Mouse (Mus musculus) monocyte, adult 5-6 weeks (primary cell): ENCODE data around the gene Myl4. TPM values are rescaled to one million over a fixed set of nuclear protein-coding genes. Genes with fewer than 3 reads are reported as not detected.
"Not testable (repeated sequence)": the region's sequence is repeated elsewhere in the genome, so short reads cannot be mapped to it uniquely, and the experiment has no call there.

Experiments used
- ATAC-seq: fragments of 153-309, 156-312 bp; replicated peaks from 2 replicates; pipeline ENCODE4 v1.8.0; 2017; ENCODE audit warnings: mild to moderate bottlenecking; ENCODE audit not compliant: low TSS enrichment, insufficient number of reproducible peaks, severe bottlenecking, poor library complexity, low FRiP score
- total RNA-seq: library from RNA; stranded (forward); fragments of 200-1000, 200-491, 200-594 nt; gene quantifications from 3 replicates; pipeline ENCODE4 v1.2.3, GENCODE M21; 2017

The Myl4 gene
- total RNA-seq, 1 experiment from 2014 or later, result 11.6 TPM

GRCm38 (mm10) chr11:104567736-104568135, 17.3 kb downstream of the Myl4 start:
- no peak for ATAC-seq

GRCm38 (mm10) chr11:104568326-104568725, 17.9 kb downstream of the Myl4 start:
- no peak for ATAC-seq

DNA sequence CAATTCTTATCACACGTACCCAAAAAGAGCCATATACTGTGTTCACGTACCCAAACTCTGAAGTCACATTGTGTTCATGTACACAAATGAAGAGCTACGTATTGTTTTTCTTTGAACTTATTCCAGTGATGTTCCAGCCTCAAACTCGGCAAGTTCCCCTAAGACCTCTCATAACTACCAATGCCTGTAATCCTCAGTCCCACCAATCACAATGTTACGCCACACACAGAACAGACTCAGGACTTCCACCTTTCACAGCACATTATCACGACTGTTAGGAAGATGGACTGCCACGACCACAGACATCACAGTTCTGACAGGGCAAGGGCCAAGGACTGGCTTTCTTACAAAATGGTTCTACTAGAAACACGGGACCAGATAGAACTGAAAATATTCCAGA, 20.1 kb downstream of the Myl4 start:
- not testable (repeated sequence) for ATAC-seq

DNA sequence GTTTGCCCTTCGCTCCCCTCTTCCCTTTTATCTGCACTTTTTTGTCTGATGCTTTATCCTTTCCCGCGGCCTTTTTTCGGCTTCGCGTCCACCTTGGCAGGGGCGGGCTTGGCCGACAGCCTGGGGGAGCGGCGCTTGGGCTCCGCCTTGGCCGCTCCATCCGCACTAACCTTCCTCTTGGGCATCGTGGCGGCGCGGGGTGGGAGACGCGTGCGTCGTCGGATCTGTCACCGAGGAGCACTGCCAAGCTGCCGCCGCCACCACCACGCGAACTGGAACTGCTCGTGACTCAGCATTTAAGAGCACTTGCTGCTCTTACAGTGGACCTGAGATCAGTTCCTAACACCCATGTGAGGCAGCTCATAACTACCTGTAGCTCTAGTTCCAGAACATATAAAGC, 20.9 kb downstream of the Myl4 start:
- not testable (repeated sequence) for ATAC-seq

GRCm38 (mm10) chr11:104572091-104572490, 21.6 kb downstream of the Myl4 start:
- no peak for ATAC-seq

DNA sequence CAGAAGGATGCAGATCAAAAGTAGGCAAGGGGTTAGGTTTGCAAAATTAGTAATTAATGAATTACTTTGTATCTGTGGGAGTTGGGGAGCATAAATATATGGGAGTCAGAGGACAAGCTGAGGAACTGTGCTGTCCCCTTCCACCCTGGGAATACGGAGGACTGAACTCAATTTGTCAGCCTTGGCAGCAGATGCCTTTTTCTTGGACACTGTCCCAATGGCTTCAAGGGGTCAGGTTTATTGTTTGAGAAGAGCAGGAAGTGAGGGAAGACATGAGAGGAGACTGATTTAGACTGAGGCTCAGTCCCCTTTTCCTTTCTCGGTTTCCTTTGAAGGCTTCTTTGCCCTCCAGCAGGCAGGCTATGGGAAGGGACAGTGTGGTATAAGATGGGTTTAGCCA, 22.1 kb downstream of the Myl4 start:
- no peak for ATAC-seq

DNA sequence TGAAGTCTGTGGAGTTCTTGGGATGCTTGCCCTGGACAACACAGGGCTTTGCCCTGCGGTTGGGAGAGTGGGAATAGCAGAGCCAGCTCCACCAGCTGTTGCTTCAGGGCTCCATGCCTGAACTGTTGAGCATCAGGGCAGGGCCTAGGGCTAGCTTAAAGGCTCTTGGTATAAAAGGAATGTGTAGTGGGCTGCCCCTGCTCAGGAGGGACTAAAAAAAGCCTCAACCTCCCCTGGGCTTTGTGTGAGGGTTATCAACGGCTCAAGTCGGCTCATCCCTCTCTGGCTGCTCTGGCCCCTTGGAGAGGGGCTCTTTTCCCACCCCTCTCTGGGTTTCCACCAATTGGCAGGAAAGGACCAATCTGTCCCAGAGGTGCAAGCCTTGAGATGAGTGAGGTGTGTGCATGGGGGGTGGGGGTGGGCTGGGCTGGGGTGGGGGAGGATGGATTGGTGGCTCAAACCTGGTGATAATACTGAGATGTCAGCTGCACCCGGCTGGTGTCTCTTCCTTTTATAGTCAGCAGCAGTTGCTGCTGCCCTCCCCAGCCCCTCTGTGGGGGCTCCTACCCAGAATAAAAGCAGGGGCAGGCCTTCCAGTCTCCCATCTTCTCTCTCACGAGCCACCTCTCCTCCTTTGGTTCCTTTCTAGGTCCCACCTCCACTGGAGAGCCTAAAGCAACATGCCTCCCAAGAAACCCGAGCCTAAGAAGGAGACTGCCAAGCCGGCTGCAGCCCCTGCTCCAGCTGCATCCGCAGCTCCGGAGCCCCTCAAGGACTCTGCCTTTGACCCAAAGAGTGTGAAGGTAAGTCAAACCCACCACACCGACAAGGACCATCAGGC, 26.5 kb downstream of the Myl4 start:
- ATAC-seq, result no peak

DNA sequence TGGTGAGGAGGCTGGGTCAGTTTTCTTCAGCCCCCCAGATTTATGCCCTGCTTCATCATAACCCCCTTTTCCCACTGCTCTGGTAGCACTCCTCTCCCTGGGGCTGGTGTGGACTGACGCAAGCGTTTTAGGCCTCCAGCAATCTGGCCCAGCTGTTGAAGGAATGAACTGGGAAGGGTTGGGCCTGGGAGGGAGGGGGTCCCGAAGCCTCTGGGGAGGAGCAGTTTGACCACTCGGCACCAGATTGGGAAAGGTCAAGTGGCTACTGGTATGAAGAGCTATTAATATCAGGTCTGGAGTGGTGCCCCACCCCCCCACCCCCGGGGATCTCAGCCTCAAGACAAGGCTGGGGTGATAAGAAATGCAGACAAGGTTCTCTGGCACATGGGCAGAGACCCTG, 27.6 kb downstream of the Myl4 start:
- ATAC-seq, result no peak

DNA sequence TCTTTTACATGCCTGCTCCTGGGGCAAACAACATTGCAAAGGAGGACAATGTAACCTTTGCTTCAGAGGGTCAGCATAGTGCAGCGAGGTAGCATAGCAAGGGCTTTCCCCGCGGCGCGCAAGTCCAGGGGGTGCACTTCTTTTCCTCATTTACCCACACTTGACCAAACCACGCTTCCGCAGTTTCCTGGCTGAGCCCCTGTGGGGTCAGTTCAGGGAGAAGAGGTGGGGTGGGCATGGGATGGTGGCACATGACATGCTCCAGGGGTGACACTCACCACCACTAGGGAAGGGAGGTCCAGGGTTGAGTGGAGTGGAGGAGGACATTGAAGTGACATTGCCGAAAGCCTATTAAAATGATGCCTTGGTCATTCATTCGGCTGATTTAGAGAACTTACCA, 28.6 kb downstream of the Myl4 start:
- ATAC-seq, result no peak

DNA sequence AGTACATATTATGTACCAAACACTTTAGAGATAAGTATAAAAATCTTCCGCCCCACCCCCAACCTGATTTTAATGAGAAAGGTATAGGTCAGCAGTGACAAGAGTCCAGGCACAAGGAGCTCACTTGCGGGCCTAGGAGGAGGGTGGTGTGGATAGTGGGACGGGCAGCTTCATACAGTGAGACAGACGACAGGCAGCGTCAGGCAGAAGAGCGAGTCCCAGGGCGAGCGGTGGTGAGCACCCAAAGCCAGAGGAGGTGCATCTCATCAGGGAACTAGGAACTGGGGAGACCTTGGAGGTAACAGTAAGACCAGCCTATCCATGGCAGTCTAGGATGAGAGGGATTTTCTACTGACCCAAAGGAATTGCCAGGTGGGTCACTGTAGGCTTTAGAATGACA, 29.1 kb downstream of the Myl4 start:
- ATAC-seq, result no peak

DNA sequence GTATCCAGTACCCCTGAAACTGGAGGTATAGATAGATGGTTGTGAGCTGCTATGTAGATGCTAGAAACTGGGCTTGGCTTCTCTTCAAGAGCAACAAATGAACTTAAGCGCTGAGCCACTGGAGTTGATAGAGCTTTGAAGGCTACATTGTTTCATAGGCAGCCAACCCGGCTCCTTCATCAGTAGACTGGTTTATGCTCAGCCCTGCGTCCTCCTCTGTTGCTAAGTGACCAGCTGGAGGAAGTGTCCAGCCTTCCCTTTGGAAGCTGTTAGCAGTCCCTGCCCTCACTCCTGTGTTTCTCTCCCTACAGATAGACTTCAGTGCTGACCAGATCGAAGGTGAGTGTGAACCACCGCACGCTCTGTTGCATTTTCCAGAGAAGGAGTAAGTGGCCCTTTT, 29.6 kb downstream of the Myl4 start:
- no peak for ATAC-seq

- ATAC-seq, result no peak
These were observed 30.1 kb downstream of the Myl4 start for GRCm38 (mm10) chr11:104580606-104581005.

DNA sequence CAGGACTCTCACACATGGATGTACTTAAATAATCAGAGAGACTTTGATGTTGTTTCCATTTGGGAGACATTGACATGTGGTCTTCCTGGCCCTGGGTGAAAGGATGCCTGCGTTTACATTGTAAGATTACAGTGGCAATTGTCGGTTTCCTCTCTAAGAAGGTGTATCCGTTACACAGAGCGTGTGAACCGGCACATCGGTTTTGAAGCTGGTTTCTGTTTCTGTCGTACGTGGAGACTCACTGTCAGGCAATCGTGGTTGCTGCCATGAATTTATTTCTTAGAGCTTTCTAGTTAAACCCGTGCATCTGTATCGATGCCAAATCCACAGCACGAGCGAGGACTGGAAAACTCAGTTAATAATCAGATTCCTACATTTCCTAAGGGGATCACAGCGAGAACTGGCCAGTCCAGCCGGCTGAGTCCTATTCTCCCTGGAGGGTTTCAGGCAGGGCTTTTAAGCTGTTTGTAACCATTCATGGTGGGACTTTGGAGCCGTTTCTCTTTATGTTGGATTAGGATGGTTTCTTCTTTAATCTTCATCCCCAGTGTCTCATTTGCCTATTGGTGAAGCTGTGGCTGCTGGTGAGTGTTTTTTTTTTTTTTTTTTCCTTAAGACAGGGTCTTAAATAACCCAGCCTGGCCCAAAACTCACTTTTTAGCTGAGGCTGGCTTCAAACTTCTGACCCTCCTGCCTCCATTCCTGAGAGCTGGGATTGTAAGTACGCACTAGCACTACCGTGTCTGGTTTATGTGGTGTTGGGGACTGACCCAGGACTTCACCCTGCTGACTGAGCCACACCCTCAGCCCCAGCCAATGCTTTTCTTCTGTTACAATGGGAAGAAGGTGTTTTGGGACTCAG, 31.2 kb downstream of the Myl4 start:
- ATAC-seq, result no peak

DNA sequence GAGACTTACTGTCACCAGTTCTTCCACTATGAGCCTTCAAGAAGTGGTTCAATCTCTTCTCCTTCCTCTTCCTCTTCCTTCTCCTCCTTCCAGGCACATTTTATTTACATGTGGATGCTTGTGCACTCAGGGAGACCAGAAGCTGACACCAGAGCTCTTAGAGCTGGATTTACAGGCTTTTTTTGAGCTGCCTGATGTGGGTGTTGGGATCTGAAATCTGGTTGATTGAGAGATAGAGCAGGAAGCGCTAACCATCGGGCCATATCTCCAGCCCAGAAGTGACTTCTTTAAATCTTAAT, 31.8 kb downstream of the Myl4 start:
- ATAC-seq, result no peak

GRCm38 (mm10) chr11:104582630-104583364, 32.3 kb downstream of the Myl4 start:
- peak; percentile 27; the same call in 1 of the 2 replicates for ATAC-seq

- no peak for ATAC-seq
These were observed 35.0 kb downstream of the Myl4 start for GRCm38 (mm10) chr11:104585495-104585894.

- no peak for ATAC-seq
These were observed 37.4 kb downstream of the Myl4 start for GRCm38 (mm10) chr11:104587904-104588303.

DNA sequence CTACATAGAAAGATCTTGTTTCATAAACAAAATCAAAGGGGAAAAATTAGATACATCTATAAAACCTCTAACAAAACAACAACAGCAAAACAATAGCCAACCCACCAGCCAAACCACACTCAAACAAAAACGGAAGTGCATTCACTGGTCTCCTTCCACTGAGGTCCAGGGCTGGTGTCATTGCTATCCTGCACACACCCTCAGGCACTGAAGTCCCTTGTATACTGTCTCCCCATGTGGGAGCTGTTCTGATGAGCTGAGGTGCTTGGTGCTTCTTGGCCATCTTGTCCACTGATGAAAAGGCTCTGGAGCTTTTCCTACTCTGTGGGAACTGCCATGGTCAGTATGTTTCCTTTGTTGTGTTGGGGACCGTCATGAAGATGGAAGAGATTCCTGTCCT, 38.0 kb downstream of the Myl4 start:
- ATAC-seq, result no peak

GRCm38 (mm10) chr11:104589570-104589969, 39.1 kb downstream of the Myl4 start:
- ATAC-seq, result no peak
